Mouse (Mus musculus): ENCODE results near the gene Mill2.

Mill2 gene

DNA sequence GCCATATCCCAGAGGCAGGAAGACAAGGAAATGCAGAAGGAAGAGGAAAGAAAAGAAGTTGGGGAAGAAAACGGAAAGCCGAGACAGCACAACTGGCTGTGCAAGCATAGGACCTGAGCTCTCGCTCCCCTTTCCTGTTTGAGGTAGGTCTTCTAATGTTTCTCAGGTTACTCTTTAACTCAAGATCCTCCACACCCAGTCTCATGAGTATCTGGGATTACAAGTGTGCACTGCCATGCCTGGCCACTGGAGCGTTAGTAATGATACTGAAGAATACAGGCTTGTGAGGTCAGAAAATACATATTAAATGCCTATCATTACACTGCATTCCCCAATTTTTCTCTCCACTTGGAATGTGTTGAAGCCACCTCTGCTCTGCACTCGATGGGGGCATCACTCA, 35.6 kb downstream of the Mill2 start:
- no peak for DNase-seq (ENCODE audit: low spot score in 2 of 2)

DNA sequence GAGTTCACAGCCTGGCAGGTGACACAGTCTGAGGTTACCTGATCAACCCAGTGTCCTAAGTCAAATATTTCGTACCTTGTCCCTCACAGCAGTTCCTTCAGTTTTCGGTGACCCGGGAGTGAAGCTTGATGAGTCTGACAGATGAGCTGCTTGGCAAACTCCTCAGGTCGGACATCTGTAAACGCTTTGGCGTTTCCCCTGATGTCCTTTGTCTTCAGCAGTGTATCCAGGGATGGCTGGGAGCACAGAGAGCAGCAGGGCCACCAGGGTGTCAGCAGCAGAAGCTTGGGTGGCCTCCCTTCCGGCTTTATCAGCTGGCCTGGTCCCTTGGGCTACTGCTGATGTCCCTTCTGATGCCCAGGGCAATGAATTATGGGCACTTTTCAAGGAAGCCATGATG, 38.9 kb downstream of the Mill2 start:
- no peak for DNase-seq (ENCODE audit: low spot score in 2 of 2)

DNA sequence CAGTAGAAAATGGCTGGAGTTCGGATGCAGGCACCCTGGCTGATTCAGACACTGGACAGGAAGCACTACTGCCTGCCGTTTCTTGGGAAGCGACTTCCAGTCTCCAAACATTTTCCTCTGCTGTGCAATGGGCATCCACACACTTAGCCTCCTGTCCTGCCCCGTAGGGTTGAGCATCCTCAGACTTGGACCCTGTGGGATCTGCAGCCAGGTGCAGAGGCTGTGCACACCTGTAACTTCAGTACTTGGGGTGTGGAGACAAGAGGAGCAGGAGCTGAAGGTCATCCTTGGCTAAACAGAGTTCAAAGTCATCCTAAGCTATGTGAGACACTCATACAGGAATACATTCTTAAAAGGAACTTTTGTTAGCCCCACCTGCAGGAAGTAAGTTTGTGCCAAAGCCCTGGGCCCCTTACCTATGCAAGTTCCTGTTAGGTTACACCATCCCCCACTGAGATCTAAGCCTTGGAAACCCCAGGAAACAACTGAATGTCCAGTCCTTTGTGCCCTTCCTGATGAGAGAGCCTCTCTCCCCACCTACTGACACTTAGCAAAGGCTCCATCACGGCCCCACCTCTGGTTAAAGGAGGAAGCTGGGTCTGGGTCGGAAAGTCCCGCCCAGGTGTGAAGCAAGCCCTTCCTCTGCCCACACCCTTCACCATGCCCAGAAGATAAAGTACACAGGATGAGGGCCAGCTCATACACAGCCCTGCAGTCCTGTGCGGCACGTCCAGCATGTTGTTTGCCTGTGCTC, 44.4 kb downstream of the Mill2 start:
- DNase-seq (ENCODE audit: low spot score in 2 of 2), result no peak

DNA sequence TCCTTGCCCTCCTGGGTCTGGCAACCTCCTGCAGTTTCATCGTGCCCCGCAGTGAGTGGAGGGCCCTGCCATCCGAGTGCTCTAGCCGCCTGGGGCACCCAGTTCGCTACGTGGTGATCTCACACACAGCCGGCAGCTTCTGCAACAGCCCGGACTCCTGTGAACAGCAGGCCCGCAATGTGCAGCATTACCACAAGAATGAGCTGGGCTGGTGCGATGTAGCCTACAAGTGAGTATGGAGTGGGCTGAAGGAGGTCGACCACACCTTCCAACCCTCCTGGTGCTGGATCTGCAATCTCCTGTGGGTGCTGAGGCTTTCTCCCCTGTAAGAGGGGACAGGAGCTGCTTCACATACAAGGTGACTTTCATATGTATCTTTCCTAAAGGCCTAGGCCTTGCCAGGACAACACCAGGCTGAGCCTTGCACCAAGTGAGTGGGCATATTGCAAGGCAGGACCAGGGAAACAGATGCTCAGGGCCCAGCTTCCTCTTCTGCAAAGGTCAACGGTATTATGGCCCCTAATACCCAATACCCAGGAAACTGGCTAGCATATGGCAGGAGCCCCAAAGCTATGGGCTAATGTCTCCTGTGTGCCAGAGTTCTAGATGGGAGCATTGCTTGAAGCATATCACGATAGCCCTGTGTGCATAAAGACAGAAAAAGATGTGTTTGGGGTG, 45.1 kb downstream of the Mill2 start:
- DNase-seq (ENCODE audit: low spot score in 2 of 2), result no peak

DNA sequence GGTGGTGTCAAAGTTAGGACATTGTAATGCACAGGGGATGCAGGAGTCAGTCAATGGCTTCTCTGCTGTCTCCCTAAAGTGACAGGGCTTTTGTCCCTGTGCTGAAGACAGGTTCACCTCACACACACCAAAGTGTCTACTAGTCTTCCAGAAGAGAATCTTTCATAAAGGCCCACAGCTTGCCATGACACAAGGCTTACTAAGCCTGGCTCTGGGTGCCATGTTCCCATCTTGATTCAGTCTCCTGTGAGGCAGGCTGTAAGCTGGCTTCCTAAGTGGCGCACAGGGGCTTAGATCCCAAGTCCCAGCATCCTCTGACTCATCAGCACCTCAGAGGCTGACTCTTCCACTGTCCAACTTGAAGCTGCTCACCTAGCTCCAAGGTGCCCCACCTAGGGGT, 47.2 kb downstream of the Mill2 start:
- DNase-seq (ENCODE audit: low spot score in 2 of 2), result no peak

DNA sequence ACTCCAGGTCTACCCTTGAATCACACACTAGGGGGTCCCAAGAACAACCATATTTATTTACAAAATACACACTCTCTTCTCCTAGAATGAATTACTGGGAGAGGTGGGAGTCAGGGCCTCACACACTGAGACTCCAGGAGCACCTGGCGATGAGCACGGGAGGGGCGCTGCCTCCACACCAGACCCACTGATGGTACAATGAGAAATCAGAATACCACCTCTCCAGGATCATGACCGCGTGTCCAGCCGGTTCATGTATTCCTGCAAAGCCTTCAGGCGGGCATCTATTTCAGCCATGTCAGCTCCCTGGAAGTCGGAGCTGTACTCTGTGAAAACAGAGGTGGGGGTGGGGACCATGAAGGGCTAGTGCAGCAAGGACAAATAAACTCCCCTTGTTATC, 51.1 kb downstream of the Mill2 start:
- DNase-seq (ENCODE audit: low spot score in 2 of 2), result no peak

DNA sequence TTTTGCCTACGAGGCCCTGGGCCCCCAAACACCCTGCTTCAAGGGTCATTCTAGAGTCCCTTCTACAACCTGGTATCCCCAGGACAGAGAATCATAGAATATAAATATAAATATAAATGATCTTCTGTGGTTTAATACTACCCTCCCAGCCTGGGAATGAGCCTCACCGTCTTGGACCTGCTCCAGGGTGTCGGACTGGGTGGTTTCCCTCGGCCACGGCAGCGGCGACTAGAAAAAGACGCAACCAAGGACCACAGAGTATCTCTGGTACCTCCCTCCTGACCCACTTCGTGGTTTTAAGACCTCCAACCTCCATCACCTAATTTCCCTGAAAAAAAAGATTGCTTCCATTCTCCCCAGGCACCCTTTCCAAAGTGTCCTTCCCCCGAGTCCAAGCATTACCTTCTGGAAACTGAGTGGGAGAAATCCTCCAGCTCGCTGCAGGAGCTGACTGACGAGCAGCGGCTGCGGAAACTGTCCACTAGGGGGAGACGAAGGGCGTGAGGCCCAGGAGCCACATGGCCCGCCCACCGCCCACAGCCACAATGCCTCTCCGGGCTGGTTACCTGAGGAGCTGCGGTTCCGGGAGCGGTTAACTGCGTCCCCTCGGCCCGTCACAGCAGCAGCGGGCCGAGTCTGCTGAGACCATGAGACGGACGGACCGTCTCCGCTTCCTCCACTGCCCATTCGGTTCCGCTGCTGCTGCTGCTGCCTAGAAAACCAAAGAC, 52.3 kb downstream of the Mill2 start:
- DNase-seq (ENCODE audit: low spot score in 2 of 2), result peak; percentile 73 to 88

DNA sequence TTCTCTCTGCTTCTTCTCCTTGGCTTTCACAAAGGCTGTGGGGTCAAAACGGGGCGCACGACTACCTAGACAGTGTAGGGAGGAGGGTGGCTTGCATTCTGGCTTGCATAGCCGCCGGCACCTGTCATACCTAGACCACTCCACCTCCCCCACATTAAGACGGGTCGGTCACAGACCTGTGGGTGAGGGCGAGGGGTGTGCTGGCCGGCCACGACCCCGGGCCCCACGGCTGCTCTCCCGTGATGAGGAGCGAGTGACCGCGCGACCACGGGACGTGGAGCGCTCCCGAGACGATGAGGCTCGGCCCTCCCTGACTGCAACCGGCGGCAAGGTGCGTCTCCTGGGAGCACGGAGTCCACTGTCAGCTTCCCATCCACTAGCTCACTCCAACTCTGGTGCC, 53.2 kb downstream of the Mill2 start:
- DNase-seq (ENCODE audit: low spot score in 2 of 2), result no peak

DNA sequence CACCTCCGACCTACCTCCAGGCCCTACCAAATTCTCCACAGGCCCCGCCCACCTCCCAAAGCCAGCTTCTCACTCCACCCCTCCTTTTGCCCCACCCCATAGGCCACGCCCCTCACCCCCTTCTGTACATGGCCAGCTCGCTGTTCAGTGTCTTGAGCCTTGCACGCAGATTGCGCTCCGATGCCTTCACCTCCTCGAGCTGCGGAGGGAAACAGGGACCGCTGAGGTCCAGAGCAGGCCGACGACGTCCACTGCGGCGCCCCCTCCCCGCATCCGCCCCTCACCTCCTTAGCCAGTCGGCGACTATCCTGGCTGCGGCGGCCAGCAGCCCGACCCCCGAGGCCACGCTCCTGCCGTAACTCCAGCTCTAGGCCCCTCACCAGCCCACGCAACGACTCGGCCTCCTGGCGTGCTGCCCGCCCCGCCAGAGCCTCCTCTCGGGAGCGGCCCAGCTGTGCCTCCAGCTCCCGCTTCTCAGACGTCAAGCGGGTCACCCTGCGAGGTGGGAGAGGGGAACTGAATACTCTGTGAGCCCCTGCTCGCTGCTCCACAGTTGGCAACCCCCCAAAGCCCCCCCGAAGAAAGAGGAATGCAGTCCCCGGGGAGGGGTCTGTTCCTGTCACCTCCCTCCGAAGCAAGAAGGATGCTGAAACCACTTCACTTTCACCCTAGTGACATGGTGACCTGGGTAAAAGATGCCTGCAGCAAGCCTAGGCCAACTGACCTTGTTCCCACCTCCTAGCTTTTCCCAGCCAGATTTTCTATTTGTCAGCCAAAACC, 54.1 kb downstream of the Mill2 start:
- DNase-seq (ENCODE audit: low spot score in 2 of 2), result peak; percentile 53 to 81

DNA sequence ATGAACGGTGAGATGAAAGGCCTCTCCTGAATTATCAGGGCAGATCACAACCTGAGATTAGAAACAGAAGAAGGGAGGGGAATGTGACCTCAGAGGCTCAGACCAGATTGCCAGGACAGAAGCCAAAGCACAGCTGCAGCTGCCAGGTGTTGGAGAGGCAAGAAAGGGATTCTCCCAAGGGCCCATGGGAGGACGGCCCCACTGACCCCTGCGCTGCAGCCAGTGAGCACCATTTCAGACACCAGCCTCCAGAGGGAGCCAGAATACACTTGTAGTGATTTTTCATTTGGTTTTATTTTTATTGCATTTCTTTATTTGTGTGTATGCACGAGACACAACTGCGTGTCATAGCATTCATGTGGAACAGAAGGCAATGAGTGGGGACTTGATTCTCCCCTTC, 56.8 kb downstream of the Mill2 start:
- DNase-seq (ENCODE audit: low spot score in 2 of 2), result no peak

DNA sequence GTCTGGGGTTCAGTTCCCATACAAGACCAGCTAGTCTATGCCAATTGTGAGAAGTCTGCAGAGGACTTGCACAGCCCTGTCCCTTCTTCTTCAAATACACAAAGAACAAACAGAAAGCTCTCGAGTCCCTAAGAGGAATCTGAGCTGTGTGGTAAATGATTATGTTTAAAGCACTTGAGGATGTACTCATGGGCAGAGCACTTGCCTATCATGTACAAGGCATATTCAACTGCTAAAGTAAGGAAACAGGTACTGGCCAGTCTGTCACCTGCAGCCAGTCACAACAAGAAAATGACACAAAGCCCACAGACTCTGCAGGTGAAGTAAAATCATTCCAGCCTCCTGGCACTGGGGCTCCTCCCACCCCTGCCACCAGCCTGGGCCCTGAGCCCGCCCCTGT, 60.7 kb downstream of the Mill2 start:
- DNase-seq (ENCODE audit: low spot score in 2 of 2), result no peak

DNA sequence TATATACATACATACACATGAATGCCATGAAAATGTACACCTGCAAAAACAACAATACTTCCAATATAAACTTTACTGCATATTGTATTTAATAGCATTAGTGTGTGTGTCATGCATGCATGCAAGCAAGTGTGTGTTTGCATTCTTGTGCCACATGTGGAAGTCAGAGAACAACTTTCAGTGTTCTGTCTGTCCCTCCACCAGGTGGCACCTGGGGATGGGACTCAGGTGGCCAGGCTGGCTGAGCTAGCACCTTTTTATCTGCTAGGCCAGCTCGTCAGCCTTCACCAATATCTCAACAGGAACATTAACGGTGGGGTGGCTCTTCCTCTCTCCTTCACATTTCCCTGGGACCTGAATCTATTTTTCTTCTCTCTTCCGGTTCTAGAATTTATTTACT, 62.7 kb downstream of the Mill2 start:
- DNase-seq (ENCODE audit: low spot score in 2 of 2), result no peak

DNA sequence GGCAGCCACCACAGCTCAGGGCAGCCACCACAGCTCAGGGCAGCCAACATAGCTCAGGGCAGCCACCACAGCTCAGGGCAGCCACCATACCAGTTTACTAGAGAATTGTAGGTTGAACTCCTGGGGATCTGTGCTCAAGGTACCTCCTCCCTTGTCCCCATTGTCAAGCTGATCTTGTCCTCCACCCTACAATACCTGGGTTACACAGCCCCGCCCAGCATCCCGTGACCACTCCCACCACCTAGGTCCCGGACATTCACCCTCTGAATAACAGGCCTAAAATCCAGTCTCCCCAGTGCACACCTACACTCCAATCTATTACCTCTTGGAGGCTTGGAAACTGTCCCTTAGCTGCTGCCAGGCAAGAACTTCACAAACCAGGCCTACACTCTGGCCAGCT, 65.2 kb downstream of the Mill2 start:
- DNase-seq (ENCODE audit: low spot score in 2 of 2), result no peak

DNA sequence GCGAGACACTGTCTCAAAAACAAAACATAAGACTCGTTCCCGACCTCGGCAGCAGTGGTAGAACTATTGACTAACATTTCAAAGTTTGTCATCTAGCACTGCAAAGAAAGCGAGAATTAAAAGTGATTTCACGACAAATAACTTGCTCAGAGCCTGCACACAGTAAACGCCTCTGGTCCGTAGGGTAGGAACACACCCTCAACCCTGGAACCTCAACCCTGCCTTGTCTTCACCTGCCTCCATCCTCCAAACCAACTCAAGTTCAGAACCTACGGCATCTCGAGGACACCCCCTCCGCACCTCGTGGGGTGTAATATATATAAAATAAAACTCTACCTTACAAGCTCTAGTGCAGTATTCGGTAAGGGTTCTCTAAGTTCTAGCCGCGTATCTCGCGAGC, 70.0 kb downstream of the Mill2 start:
- DNase-seq (ENCODE audit: low spot score in 2 of 2), result no peak

DNA sequence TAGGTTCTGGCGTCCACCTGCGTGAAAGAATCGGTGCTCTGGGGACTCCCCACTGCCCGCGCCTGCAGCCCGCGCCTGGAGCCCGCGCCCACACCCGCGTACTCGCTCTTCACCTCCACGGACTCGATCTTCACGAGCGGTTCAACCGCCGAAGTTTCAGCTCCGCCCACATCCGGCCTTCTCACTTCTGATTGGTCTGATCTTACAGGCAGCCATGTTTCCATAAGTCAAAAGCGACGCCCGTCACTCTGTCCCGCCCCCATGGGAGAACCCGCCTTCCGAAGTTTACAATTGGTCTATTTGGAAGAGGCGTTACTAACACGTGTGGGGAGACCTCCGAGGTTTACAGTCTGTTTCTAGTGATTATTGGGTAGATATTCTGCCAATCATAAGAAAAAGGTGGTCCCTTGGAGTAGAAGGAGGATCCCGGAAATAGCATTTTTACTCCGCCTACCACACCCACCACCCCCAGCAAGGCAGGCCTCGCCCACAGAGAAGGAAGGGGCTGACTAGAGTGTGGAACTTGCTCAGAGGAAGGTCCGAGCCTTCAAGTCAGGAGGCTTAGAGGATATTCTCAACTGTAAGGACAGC, 70.6 kb downstream of the Mill2 start, which contains the start of gene Ccdc61:
Gene Ccdc61 (minus strand): TSS at position 175 of the 591 bp plus-strand sequence.
- DNase-seq (ENCODE audit: low spot score in 2 of 2), result peak; percentile 96

Measured in urinary bladder, postnatal 4 days (tissue).